Mouse (Mus musculus): ENCODE data around the gene Drosha. TPM values are rescaled to one million over a fixed set of nuclear protein-coding genes. Genes with fewer than 3 reads are reported as not detected.
A peak's percentile ranks its signal among the peaks of the same experiment; 100 is the strongest.

Gene Drosha
- polyA plus RNA-seq, 1 experiment from 2014 or later = 81.4 TPM

DNA sequence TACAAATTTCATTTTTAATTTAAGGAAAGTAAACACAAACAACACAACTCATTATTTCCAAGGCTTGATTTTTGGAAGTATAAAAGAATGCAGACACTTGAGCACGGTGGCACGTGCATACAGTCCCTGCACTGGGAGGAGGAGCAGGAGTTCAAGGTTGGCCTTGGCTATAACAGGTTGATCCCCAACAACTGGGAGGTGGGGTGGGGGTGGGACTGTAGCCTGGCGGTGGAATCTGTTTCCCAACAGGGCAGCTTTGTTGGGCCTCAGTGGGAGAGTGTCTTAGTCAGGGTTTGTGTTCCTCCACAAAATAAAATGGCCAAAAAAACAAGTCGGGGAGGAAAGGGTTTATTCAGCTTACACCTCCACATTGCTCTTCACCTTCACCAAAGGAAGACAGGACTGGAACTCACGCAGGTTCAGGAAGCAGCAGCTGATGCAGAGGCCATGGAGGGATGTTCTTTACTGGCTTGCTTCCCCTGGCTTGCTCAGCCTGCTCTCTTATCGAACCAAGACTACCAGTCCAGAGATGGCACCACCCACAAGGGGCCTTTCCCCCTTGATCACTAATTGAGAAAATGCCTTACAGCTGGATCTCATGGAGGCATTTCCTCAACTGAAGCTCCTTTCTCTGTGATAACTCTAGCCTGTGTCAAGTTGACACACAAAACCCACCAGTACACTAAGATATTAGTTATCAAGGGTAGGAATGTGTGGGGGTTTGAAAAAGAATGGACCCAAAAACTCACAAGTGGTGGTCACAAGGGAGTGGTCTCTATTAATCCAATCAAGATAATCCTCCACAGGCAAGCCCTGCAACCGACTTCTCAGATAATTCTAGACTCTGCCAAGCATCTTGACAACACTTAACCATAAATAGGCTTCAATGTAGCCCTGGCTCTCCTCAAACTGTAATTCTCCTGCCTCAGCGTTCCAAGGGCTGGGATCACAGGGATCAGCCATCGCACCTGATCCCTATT, 1.9 kb upstream of the Drosha start:
- H3K4me2 ChIP-seq (ENCODE audit: low read depth, severe bottlenecking) = no peak overlapping the region
- no peak for ATAC-seq (ENCODE audit: insufficient number of reproducible peaks, low FRiP score, low TSS enrichment, low read depth)
- H3K9ac ChIP-seq (ENCODE audit: low read length) = no peak overlapping the region
- no peak for DNase-seq (ENCODE audit: low spot score)
- H3K27ac ChIP-seq (replicated peaks; ENCODE audit: low read depth, low read length) = no peak overlapping the region
- H3K4me1 ChIP-seq (ENCODE audit: control insufficient read depth, insufficient read depth, low read length) = peaks cover 11% of the 10 kb centered on the region
- peaks cover 21% of the 10 kb centered on the region for H3K36me3 ChIP-seq (ENCODE audit: control insufficient read depth, insufficient read depth, low read length)
- no peak overlapping the region for H3K4me3 ChIP-seq (ENCODE audit: low read depth, low read length)
- 76% methylated on average over 9 of the region's 9 CpGs for WGBS
- H3K9me3 ChIP-seq (ENCODE audit: control insufficient read depth, low read length) = no peaks in the 10 kb centered on the region
- H3K27me3 ChIP-seq (ENCODE audit: control insufficient read depth, insufficient read depth, low read length) = no peaks in the 10 kb centered on the region

DNA sequence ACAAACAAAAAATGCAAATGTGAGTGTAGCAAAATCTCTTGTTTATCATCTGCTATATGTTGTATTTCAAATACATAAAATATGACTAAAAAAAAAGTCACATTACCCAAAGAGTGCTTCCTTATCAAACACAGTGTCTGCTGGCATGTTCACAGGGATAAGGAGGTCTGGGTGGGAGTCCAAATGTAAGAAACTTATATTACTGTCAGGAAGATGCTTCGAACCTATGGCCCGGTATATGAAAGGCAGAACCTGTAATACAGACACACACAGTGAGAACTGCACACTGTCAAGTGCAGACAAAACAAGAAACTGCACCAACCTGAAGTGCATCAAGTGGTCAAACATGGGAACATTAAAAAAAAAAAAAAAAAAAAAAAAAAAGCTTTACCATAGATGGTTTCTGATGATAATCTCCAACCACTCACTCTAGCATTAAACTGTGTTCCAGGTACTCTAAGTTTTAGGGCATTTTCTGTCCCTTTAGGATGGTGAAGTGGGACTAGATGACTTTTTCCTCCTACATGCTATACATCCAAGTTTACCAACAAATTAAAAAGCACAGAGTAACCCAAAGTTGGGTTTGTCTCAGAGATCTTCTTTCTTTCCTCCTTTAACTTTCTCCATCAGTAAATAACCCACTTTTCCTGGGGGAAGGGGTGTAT, 1.0 kb upstream of the Drosha start:
- H3K27ac ChIP-seq (replicated peaks; ENCODE audit: low read depth, low read length) = no peak overlapping the region
- DNase-seq (ENCODE audit: low spot score) (no peak), ATAC-seq (ENCODE audit: insufficient number of reproducible peaks, low FRiP score, low TSS enrichment, low read depth) (no peak)
- peaks cover 11% of the 10 kb centered on the region for H3K4me1 ChIP-seq (ENCODE audit: control insufficient read depth, insufficient read depth, low read length)
- H3K4me2 ChIP-seq (ENCODE audit: low read depth, severe bottlenecking) = peak overlapping the region; percentile 65
- H3K4me3 ChIP-seq (ENCODE audit: low read depth, low read length) = peak overlapping the region; percentile 78
- no peaks in the 10 kb centered on the region for H3K27me3 ChIP-seq (ENCODE audit: control insufficient read depth, insufficient read depth, low read length)
- peaks cover 16% of the 10 kb centered on the region for H3K36me3 ChIP-seq (ENCODE audit: control insufficient read depth, insufficient read depth, low read length)
- no peaks in the 10 kb centered on the region for H3K9me3 ChIP-seq (ENCODE audit: control insufficient read depth, low read length)
- 92% methylated on average over 2 of the region's 2 CpGs for WGBS
- peak overlapping the region; percentile 83 for H3K9ac ChIP-seq (ENCODE audit: low read length)

DNA sequence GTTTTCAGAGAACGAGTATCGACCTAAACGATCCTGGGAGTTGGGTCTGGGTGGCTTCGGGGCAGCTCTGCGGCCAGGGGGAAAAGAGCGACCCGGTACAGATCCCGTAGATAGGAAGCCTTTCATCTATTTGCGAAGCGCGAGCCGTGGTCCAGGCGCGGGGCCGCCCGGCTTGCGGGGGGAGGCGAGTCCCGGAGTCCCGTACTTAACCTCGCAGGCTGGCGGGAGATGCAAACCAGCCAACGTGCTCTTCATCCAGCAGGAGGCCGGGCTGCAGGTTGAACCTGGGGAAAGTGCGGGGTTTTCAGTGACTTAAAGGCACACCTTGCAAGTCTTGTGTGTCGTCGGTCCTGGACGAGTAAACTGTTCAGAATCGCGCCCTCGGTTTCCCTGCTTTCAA, 350 bp downstream of the Drosha start:
- peak overlapping the region; percentile 65 for H3K4me2 ChIP-seq (ENCODE audit: low read depth, severe bottlenecking)
- peak overlapping the region; percentile 64; the same call in 1 of the 2 replicates for H3K27ac ChIP-seq (replicated peaks; ENCODE audit: low read depth, low read length)
- peak overlapping the region; percentile 78 for H3K4me3 ChIP-seq (ENCODE audit: low read depth, low read length)
- ATAC-seq (ENCODE audit: insufficient number of reproducible peaks, low FRiP score, low TSS enrichment, low read depth) (peak; percentile 36; the same call in 1 of the 2 replicates), DNase-seq (ENCODE audit: low spot score) (no peak)
- no peaks in the 10 kb centered on the region for H3K27me3 ChIP-seq (ENCODE audit: control insufficient read depth, insufficient read depth, low read length)
- H3K4me1 ChIP-seq (ENCODE audit: control insufficient read depth, insufficient read depth, low read length) = peaks cover 11% of the 10 kb centered on the region
- WGBS = under 1% methylated on average over 31 of the region's 31 CpGs
- peak overlapping the region; percentile 83 for H3K9ac ChIP-seq (ENCODE audit: low read length)
- peaks cover 17% of the 10 kb centered on the region for H3K36me3 ChIP-seq (ENCODE audit: control insufficient read depth, insufficient read depth, low read length)
- H3K9me3 ChIP-seq (ENCODE audit: control insufficient read depth, low read length) = no peaks in the 10 kb centered on the region

DNA sequence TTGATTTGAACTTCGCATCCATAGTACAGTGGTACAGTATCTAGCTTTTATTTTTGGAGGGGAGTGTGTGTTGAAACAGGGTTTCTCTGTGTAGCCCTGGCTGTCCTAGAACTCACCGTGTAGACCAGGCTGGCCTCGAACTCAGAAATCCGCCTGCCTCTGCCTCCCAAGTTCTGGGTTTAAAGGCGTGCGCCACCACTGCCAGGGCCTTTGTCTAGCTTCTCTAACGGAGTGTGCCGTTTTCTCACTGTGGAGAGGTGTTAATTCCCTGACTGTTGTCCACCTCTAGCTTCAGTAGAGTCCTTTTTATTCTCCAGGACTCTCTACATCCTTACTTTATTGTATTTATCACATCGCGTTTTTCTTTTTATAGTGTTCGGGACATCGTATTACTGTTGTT, 793 bp downstream of the Drosha start:
- WGBS = 52% methylated on average over 12 of the region's 12 CpGs
- H3K36me3 ChIP-seq (ENCODE audit: control insufficient read depth, insufficient read depth, low read length) = peaks cover 17% of the 10 kb centered on the region
- no peak for DNase-seq (ENCODE audit: low spot score)

DNA sequence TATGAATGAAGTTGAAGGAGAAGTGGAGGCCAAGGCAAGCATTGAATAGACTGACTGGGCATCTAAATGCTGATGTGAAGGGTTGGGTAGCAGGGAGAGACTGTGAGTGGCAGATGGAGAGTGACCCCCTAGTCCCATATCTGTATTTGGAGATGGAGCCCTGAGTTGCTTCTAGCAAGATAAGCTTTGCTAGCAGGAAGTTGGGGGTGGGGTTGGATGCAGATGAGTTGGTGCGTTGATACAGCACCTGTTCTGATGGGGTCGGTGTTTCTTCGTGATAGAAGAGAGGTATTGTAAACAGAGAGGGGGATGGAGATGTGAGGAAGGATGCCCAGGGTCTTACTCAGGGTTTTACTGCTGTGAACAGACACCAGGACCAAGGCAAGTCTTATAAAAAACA, 5.3 kb downstream of the Drosha start:
- H3K36me3 ChIP-seq (ENCODE audit: control insufficient read depth, insufficient read depth, low read length) = peaks cover 33% of the 10 kb centered on the region
- no peak overlapping the region for H3K9ac ChIP-seq (ENCODE audit: low read length)
- no peaks in the 10 kb centered on the region for H3K27me3 ChIP-seq (ENCODE audit: control insufficient read depth, insufficient read depth, low read length)
- no peak overlapping the region for H3K4me3 ChIP-seq (ENCODE audit: low read depth, low read length)
- H3K4me1 ChIP-seq (ENCODE audit: control insufficient read depth, insufficient read depth, low read length) = peaks cover 6% of the 10 kb centered on the region; the same call in 1 of the 2 replicates
- WGBS = 93% methylated on average over 3 of the region's 3 CpGs
- no peaks in the 10 kb centered on the region for H3K9me3 ChIP-seq (ENCODE audit: control insufficient read depth, low read length)
- DNase-seq (ENCODE audit: low spot score) (no peak), ATAC-seq (ENCODE audit: insufficient number of reproducible peaks, low FRiP score, low TSS enrichment, low read depth) (no peak)
- no peak overlapping the region for H3K4me2 ChIP-seq (ENCODE audit: low read depth, severe bottlenecking)
- no peak overlapping the region for H3K27ac ChIP-seq (replicated peaks; ENCODE audit: low read depth, low read length)

More for the DNA sequence above, 793 bp downstream of the Drosha start:
- Histone ChIP-seq H3K4me1 (ENCODE audit: control insufficient read depth, insufficient read depth, low read length) (peaks cover 11% of the 10 kb centered on the region), H3K9me3 (ENCODE audit: control insufficient read depth, low read length) (no peaks in the 10 kb centered on the region), H3K27ac (replicated peaks; ENCODE audit: low read depth, low read length) (no peak overlapping the region), H3K27me3 (ENCODE audit: control insufficient read depth, insufficient read depth, low read length) (no peaks in the 10 kb centered on the region), H3K9ac (ENCODE audit: low read length) (peak overlapping the region; percentile 83), H3K4me2 (ENCODE audit: low read depth, severe bottlenecking) (peak overlapping the region; percentile 65), H3K4me3 (ENCODE audit: low read depth, low read length) (peak overlapping the region; percentile 78)
- ATAC-seq (ENCODE audit: insufficient number of reproducible peaks, low FRiP score, low TSS enrichment, low read depth) = no peak

DNA sequence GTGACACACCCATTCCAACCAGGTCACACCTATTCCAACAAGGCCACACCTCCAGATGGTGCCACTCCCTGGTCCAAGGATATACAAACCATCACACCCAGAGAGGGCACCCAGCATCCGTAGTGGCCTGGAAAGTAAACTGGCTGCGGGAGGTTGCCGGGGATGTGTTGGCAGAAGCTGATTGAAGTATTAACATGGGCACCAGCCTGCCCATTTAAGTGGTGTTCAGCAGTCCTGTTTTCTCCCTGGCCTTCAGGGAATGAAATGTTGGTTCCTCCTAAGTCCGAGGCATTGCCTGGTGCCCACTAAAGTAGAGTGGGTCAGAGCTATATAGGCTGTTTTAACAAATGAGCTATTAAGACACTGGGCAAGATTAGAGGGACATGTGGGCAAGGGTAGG, 8.0 kb downstream of the Drosha start:
- Histone ChIP-seq H3K9me3 (ENCODE audit: control insufficient read depth, low read length) (no peaks in the 10 kb centered on the region), H3K27me3 (ENCODE audit: control insufficient read depth, insufficient read depth, low read length) (no peaks in the 10 kb centered on the region), H3K9ac (ENCODE audit: low read length) (no peak overlapping the region), H3K4me1 (ENCODE audit: control insufficient read depth, insufficient read depth, low read length) (no peaks in the 10 kb centered on the region), H3K27ac (replicated peaks; ENCODE audit: low read depth, low read length) (no peak overlapping the region), H3K4me2 (ENCODE audit: low read depth, severe bottlenecking) (no peak overlapping the region), H3K36me3 (ENCODE audit: control insufficient read depth, insufficient read depth, low read length) (peaks cover 35% of the 10 kb centered on the region), H3K4me3 (ENCODE audit: low read depth, low read length) (no peak overlapping the region)
- DNase-seq (ENCODE audit: low spot score) = no peak
- no peak for ATAC-seq (ENCODE audit: insufficient number of reproducible peaks, low FRiP score, low TSS enrichment, low read depth)
- 93% methylated on average over 4 of the region's 4 CpGs for WGBS

DNA sequence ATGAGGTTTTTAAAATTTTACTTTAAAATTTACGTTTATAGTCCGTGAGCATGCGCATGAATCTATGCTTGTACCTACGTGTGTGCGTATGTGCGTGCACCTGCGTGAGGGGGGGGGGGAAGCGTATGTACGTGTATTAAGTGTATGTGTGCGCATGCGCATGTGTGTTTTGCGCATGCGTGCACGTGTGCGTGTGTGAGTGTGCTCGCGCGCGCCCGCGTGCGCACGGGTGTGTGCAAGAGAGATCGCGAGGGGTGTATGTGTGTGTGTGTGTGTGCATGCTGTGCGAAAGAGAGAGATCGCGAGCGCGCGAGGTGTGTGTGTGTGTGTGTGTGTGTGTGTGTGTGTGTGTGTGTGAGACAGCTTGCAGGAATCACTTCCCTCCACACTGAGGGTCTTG, 8.8 kb downstream of the Drosha start:
- WGBS = 97% methylated on average over 31 of the region's 31 CpGs

DNA sequence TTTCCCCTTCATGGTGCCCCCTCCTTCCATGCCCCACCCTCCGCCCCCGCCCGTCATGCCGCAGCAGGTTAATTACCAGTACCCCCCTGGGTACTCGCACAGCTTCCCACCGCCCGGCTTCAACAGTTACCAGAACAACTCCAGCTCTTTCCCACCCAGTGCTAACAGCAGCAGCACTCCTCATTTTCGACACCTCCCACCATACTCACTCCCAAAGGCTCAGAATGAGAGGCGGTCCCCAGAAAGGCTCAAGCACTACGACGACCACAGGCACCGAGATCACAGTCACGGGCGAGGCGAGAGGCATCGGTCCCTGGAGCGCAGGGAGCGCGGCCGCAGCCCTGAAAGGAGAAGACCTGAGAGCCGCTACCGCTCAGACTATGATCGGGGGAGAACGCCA, 9.6 kb downstream of the Drosha start:
- Histone ChIP-seq H3K4me1 (ENCODE audit: control insufficient read depth, insufficient read depth, low read length) (no peaks in the 10 kb centered on the region), H3K9me3 (ENCODE audit: control insufficient read depth, low read length) (no peaks in the 10 kb centered on the region), H3K27ac (replicated peaks; ENCODE audit: low read depth, low read length) (no peak overlapping the region), H3K27me3 (ENCODE audit: control insufficient read depth, insufficient read depth, low read length) (no peaks in the 10 kb centered on the region), H3K4me3 (ENCODE audit: low read depth, low read length) (no peak overlapping the region), H3K4me2 (ENCODE audit: low read depth, severe bottlenecking) (no peak overlapping the region), H3K36me3 (ENCODE audit: control insufficient read depth, insufficient read depth, low read length) (peaks cover 36% of the 10 kb centered on the region), H3K9ac (ENCODE audit: low read length) (no peak overlapping the region)
- 95% methylated on average over 24 of the region's 24 CpGs for WGBS
- ATAC-seq (ENCODE audit: insufficient number of reproducible peaks, low FRiP score, low TSS enrichment, low read depth) (no peak), DNase-seq (ENCODE audit: low spot score) (no peak)

More for the DNA sequence above, 8.8 kb downstream of the Drosha start:
- Histone ChIP-seq H3K36me3 (ENCODE audit: control insufficient read depth, insufficient read depth, low read length) (peaks cover 36% of the 10 kb centered on the region), H3K9me3 (ENCODE audit: control insufficient read depth, low read length) (no peaks in the 10 kb centered on the region), H3K27ac (replicated peaks; ENCODE audit: low read depth, low read length) (no peak overlapping the region), H3K4me1 (ENCODE audit: control insufficient read depth, insufficient read depth, low read length) (no peaks in the 10 kb centered on the region), H3K4me3 (ENCODE audit: low read depth, low read length) (no peak overlapping the region), H3K27me3 (ENCODE audit: control insufficient read depth, insufficient read depth, low read length) (no peaks in the 10 kb centered on the region), H3K4me2 (ENCODE audit: low read depth, severe bottlenecking) (no peak overlapping the region), H3K9ac (ENCODE audit: low read length) (no peak overlapping the region)
- DNase-seq (ENCODE audit: low spot score) (no peak), ATAC-seq (ENCODE audit: insufficient number of reproducible peaks, low FRiP score, low TSS enrichment, low read depth) (no peak)
